Mouse (Mus musculus) cortical plate, adult 2 months (tissue): Measurements from ENCODE around the gene Stx5a.
A peak's percentile ranks its signal among the peaks of the same experiment; 100 is the strongest.

Experiments
- CTCF ChIP-seq: fragments of 200-500 bp; IDR thresholded peaks from 2 replicates; pipeline ENCODE4 v1.5.1; 2011; ENCODE audit warnings: mild to moderate bottlenecking, control low read depth, low read length; ENCODE audit not compliant: insufficient read depth; ENCODE audit errors: extremely low read depth
- POLR2A ChIP-seq: fragments of 200-500 bp; IDR thresholded peaks from 2 replicates; pipeline ENCODE4 v1.6.1; 2011; ENCODE audit warnings: mild to moderate bottlenecking, low read length, control low read depth; ENCODE audit not compliant: insufficient read depth; ENCODE audit errors: extremely low read depth

DNA sequence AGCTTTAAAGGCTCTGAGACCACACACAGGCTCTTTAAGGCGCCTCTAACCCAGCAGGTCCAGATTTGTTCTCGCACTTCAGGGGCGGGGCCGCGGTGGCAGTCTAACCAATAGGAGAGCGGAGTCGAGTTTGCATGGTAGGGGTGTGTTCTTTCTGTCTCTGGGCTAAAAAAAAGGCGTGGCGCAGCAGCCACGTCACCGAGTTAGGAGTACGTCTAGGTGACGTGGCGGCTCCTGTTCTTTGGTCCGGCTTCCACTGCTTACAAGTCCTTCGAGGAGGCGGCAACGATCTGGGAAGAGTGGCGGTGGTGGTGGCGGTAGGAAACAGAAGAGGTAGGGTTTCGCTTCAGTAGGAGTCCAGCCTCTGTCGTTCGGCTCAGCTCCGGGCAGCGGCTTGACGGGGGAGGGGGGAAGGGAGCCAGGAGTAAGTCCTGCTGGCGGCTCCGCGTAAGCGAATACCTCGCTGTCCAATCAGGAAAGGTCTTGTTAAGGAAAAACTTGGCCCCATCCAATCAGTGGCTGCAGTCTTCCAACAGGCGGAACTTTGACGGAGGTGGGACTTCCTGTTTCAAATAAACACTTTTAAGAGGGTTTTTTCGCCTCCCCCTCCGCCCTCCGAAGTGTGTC is at the start of gene Stx5a:
- peak; percentile 77 for TF ChIP-seq POLR2A
- no peak for TF ChIP-seq CTCF
